Mouse (Mus musculus): Measurements from ENCODE around the gene Gmeb2. TPM values are rescaled to one million over a fixed set of nuclear protein-coding genes. Genes with fewer than 3 reads are reported as not detected.
A peak's percentile ranks its signal among the peaks of the same experiment; 100 is the strongest.

Gmeb2 gene
- polyA plus RNA-seq, 1 experiment from 2014 or later = 4.9 TPM

GRCm38 (mm10) chr2:181243706-181244394, 44.0 kb downstream of the Gmeb2 start:
- Histone ChIP-seq H3K9ac (replicated peaks) (no peak overlapping the region), H3K4me3 (ENCODE audit: low read depth, low read length) (0 out of 2 replicates have a peak overlapping the region, but pooled peaks have one; percentile 14), H3K27me3 (ENCODE audit: insufficient read depth, low read length) (no peaks in the 10 kb centered on the region), H3K36me3 (replicated peaks; ENCODE audit: insufficient read depth, low read length) (peaks cover 18% of the 10 kb centered on the region), H3K9me3 (ENCODE audit: low read length) (no peaks in the 10 kb centered on the region), H3K4me1 (ENCODE audit: insufficient read depth) (peaks cover 33% of the 10 kb centered on the region), H3K27ac (ENCODE audit: low read depth) (peak overlapping the region; percentile 78), H3K4me2 (ENCODE audit: low read depth, low read length) (peak overlapping the region; percentile 60)
- ATAC-seq (peak; percentile 70), DNase-seq (peak; percentile 64)
- WGBS (ENCODE audit: insufficient replicate concordance) = 20% methylated on average over 11 of the region's 11 CpGs
- no peak for TF ChIP-seq EP300 (IDR thresholded peaks at IDR 0.05; ENCODE audit: low read depth)
- TF ChIP-seq CTCF (IDR thresholded peaks at IDR 0.05; ENCODE audit: low read depth) = no peak

GRCm38 (mm10) chr2:181242314-181242665, 45.5 kb downstream of the Gmeb2 start:
- ATAC-seq = no peak
- Histone ChIP-seq H3K4me3 (ENCODE audit: low read depth, low read length) (peak overlapping the region; percentile 79), H3K4me2 (ENCODE audit: low read depth, low read length) (peak overlapping the region; percentile 88), H3K27me3 (ENCODE audit: insufficient read depth, low read length) (no peaks in the 10 kb centered on the region), H3K4me1 (ENCODE audit: insufficient read depth) (peaks cover 33% of the 10 kb centered on the region), H3K36me3 (replicated peaks; ENCODE audit: insufficient read depth, low read length) (peaks cover 31% of the 10 kb centered on the region), H3K9me3 (ENCODE audit: low read length) (no peaks in the 10 kb centered on the region), H3K27ac (ENCODE audit: low read depth) (peak overlapping the region; percentile 88), H3K9ac (replicated peaks) (peak overlapping the region; percentile 92)
- TF ChIP-seq EP300 (IDR thresholded peaks at IDR 0.05; ENCODE audit: low read depth) (no peak), CTCF (IDR thresholded peaks at IDR 0.05; ENCODE audit: low read depth) (no peak)
- 69% methylated on average over 3 of the region's 3 CpGs for whole genome bisulfite sequencing (ENCODE audit: insufficient replicate concordance)
- DNase-seq = no peak

- H3K27ac ChIP-seq (ENCODE audit: low read depth) = peak within 1 kb of the TSS; percentile 88
Observed at GRCm38 (mm10) chr2:181241602-181242313, 46.1 kb downstream of the Gmeb2 start, which contains the start of gene Helz2. Helz2 (minus strand) TSS chr2:181242027.

GRCm38 (mm10) chr2:181240806-181241440, 46.9 kb downstream of the Gmeb2 start:
- peak overlapping the region; percentile 88 for H3K27ac ChIP-seq (ENCODE audit: low read depth)
- peaks cover 33% of the 10 kb centered on the region for H3K4me1 ChIP-seq (ENCODE audit: insufficient read depth)
- WGBS (ENCODE audit: insufficient replicate concordance) = 85% methylated on average over 13 of the region's 13 CpGs
- no peaks in the 10 kb centered on the region for H3K27me3 ChIP-seq (ENCODE audit: insufficient read depth, low read length)
- peak overlapping the region; percentile 88 for H3K4me2 ChIP-seq (ENCODE audit: low read depth, low read length)
- DNase-seq (no peak), ATAC-seq (no peak)
- peaks cover 45% of the 10 kb centered on the region for H3K36me3 ChIP-seq (replicated peaks; ENCODE audit: insufficient read depth, low read length)
- TF ChIP-seq CTCF (IDR thresholded peaks at IDR 0.05; ENCODE audit: low read depth) (no peak), EP300 (IDR thresholded peaks at IDR 0.05; ENCODE audit: low read depth) (no peak)
- peak overlapping the region; percentile 79 for H3K4me3 ChIP-seq (ENCODE audit: low read depth, low read length)
- H3K9ac ChIP-seq (replicated peaks) = peak overlapping the region; percentile 92
- no peaks in the 10 kb centered on the region for H3K9me3 ChIP-seq (ENCODE audit: low read length)

More at GRCm38 (mm10) chr2:181241602-181242313, 46.1 kb downstream of the Gmeb2 start, which contains the start of gene Helz2:
- TF ChIP-seq CTCF (IDR thresholded peaks at IDR 0.05; ENCODE audit: low read depth) = no peak
- no peak for TF ChIP-seq EP300 (IDR thresholded peaks at IDR 0.05; ENCODE audit: low read depth)
- Histone ChIP-seq H3K9ac (replicated peaks) (peak within 1 kb of the TSS; percentile 92), H3K4me2 (ENCODE audit: low read depth, low read length) (peak within 1 kb of the TSS; percentile 88), H3K9me3 (ENCODE audit: low read length) (no peaks in the 10 kb centered on the region), H3K4me1 (ENCODE audit: insufficient read depth) (peaks cover 33% of the 10 kb centered on the region), H3K27me3 (ENCODE audit: insufficient read depth, low read length) (no peaks in the 10 kb centered on the region), H3K36me3 (replicated peaks; ENCODE audit: insufficient read depth, low read length) (peaks cover 36% of the 10 kb centered on the region), H3K4me3 (ENCODE audit: low read depth, low read length) (peak within 1 kb of the TSS; percentile 79)
- ATAC-seq = peak; percentile 86
- WGBS (ENCODE audit: insufficient replicate concordance) = 4% methylated on average over 16 of the region's 16 CpGs
- DNase-seq = peak; percentile 89

GRCm38 (mm10) chr2:181239261-181239660, 48.6 kb downstream of the Gmeb2 start:
- Histone ChIP-seq H3K27me3 (ENCODE audit: insufficient read depth, low read length) (no peaks in the 10 kb centered on the region), H3K4me3 (ENCODE audit: low read depth, low read length) (peak overlapping the region; percentile 79; the same call in 1 of the 2 replicates), H3K36me3 (replicated peaks; ENCODE audit: insufficient read depth, low read length) (peaks cover 61% of the 10 kb centered on the region), H3K27ac (ENCODE audit: low read depth) (no peak overlapping the region), H3K4me1 (ENCODE audit: insufficient read depth) (peaks cover 32% of the 10 kb centered on the region), H3K9me3 (ENCODE audit: low read length) (no peaks in the 10 kb centered on the region), H3K4me2 (ENCODE audit: low read depth, low read length) (peak overlapping the region; percentile 88), H3K9ac (replicated peaks) (peak overlapping the region; percentile 92)
- ATAC-seq (no peak), DNase-seq (no peak)
- TF ChIP-seq CTCF (IDR thresholded peaks at IDR 0.05; ENCODE audit: low read depth) (no peak), EP300 (IDR thresholded peaks at IDR 0.05; ENCODE audit: low read depth) (no peak)
- 93% methylated on average over 9 of the region's 9 CpGs for WGBS (ENCODE audit: insufficient replicate concordance)

GRCm38 (mm10) chr2:181238861-181239260, 49.0 kb downstream of the Gmeb2 start:
- 68% methylated on average over 2 of the region's 2 CpGs for WGBS (ENCODE audit: insufficient replicate concordance)
- ATAC-seq = no peak
- Histone ChIP-seq H3K4me2 (ENCODE audit: low read depth, low read length) (peak overlapping the region; percentile 88), H3K4me1 (ENCODE audit: insufficient read depth) (peaks cover 28% of the 10 kb centered on the region), H3K4me3 (ENCODE audit: low read depth, low read length) (0 out of 2 replicates have a peak overlapping the region, but pooled peaks have one; percentile 79), H3K36me3 (replicated peaks; ENCODE audit: insufficient read depth, low read length) (peaks cover 65% of the 10 kb centered on the region), H3K27me3 (ENCODE audit: insufficient read depth, low read length) (no peaks in the 10 kb centered on the region), H3K27ac (ENCODE audit: low read depth) (no peak overlapping the region), H3K9ac (replicated peaks) (peak overlapping the region; percentile 9; the same call in 1 of the 2 replicates), H3K9me3 (ENCODE audit: low read length) (no peaks in the 10 kb centered on the region)
- TF ChIP-seq EP300 (IDR thresholded peaks at IDR 0.05; ENCODE audit: low read depth) = no peak
- TF ChIP-seq CTCF (IDR thresholded peaks at IDR 0.05; ENCODE audit: low read depth) = no peak
- no peak for DNase-seq

All from liver, postnatal 0 days (tissue).